Mouse (Mus musculus): ENCODE measurements around the gene Plcd3.

GRCm38 (mm10) chr11:103056636-103057035 is 44.8 kb downstream of the Plcd3 start:
- TF ChIP-seq HCFC1 (IDR thresholded peaks at IDR 0.05; ENCODE audit: low read depth, low read length) (no peak), POLR2A (IDR thresholded peaks at IDR 0.05; ENCODE audit: control insufficient read depth in 1 of 2, insufficient read depth in 1 of 2, low read depth in 1 of 2, low read length in 2 of 2, poor library complexity in 1 of 2) (no peak), MXI1 (IDR thresholded peaks at IDR 0.05; ENCODE audit: low read depth, low read length) (no peak), CTCF (IDR thresholded peaks at IDR 0.05 in 2 of 3, conservative IDR thresholded peaks at IDR 0.05 in 1 of 3; ENCODE audit: control insufficient read depth in 1 of 3, insufficient read depth in 1 of 3, low read depth in 2 of 3, low read length in 3 of 3, poor library complexity in 1 of 3, severe bottlenecking in 1 of 3) (no peak), MAFK (IDR thresholded peaks at IDR 0.05; ENCODE audit: borderline replicate concordance, low read depth, low read length) (no peak), TBP (IDR thresholded peaks at IDR 0.05; ENCODE audit: low read depth, low read length) (no peak), BHLHE40 (IDR thresholded peaks at IDR 0.05; ENCODE audit: borderline replicate concordance, low read depth, low read length) (no peak), ZMIZ1 (IDR thresholded peaks at IDR 0.05; ENCODE audit: low read depth, low read length) (no peak), MYC (IDR thresholded peaks at IDR 0.05; ENCODE audit: low read depth, low read length) (no peak), MAX (IDR thresholded peaks at IDR 0.05; ENCODE audit: low read length) (no peak), RAD21 (IDR thresholded peaks at IDR 0.05; ENCODE audit: low read depth, low read length) (no peak)
